Mouse (Mus musculus) embryo, embryonic 11 days (tissue): ENCODE data around the gene Cstf1.

Source experiments
- DNase-seq: peaks from one replicate; pipeline ENCODE4 v3.0.0-alpha.2; 2015

Cstf1 gene

GRCm38 (mm10) chr2:172376999-172377515 lies 6.6 kb downstream of the Cstf1 start:
- no peak for DNase-seq

- DNase-seq: peak; percentile 40
Observed at GRCm38 (mm10) chr2:172378332-172378731, 7.9 kb downstream of the Cstf1 start.

GRCm38 (mm10) chr2:172380513-172380912 lies 10.0 kb downstream of the Cstf1 start:
- no peak for DNase-seq

GRCm38 (mm10) chr2:172381341-172381740 lies 10.9 kb downstream of the Cstf1 start:
- no peak for DNase-seq

GRCm38 (mm10) chr2:172381898-172382297 lies 11.4 kb downstream of the Cstf1 start:
- DNase-seq: no peak

- DNase-seq: no peak
Observed at GRCm38 (mm10) chr2:172384715-172385114, 14.2 kb downstream of the Cstf1 start.

GRCm38 (mm10) chr2:172390341-172390740 lies 19.9 kb downstream of the Cstf1 start:
- DNase-seq: no peak

- no peak for DNase-seq
Observed at GRCm38 (mm10) chr2:172392041-172392521, 21.6 kb downstream of the Cstf1 start.

GRCm38 (mm10) chr2:172393391-172394051 lies 23.0 kb downstream of the Cstf1 start, which contains the start of gene Cass4:
Cass4 (plus strand) TSS chr2:172393794.
- no peak for DNase-seq

- no peak for DNase-seq
Observed at GRCm38 (mm10) chr2:172394052-172394392, 23.5 kb downstream of the Cstf1 start.

- DNase-seq: no peak
Observed at GRCm38 (mm10) chr2:172394671-172395070, 24.2 kb downstream of the Cstf1 start.

GRCm38 (mm10) chr2:172395961-172396360 lies 25.5 kb downstream of the Cstf1 start:
- DNase-seq: no peak

GRCm38 (mm10) chr2:172399901-172400300 lies 29.4 kb downstream of the Cstf1 start:
- no peak for DNase-seq

GRCm38 (mm10) chr2:172401116-172401825 lies 30.8 kb downstream of the Cstf1 start:
- no peak for DNase-seq

- no peak for DNase-seq
Observed at GRCm38 (mm10) chr2:172404239-172404638, 33.8 kb downstream of the Cstf1 start.

GRCm38 (mm10) chr2:172405011-172405410 lies 34.5 kb downstream of the Cstf1 start:
- DNase-seq: no peak

GRCm38 (mm10) chr2:172406173-172406572 lies 35.7 kb downstream of the Cstf1 start:
- no peak for DNase-seq

GRCm38 (mm10) chr2:172407499-172407898 lies 37.0 kb downstream of the Cstf1 start:
- DNase-seq: no peak

GRCm38 (mm10) chr2:172410686-172411085 lies 40.2 kb downstream of the Cstf1 start:
- no peak for DNase-seq

GRCm38 (mm10) chr2:172411091-172411490 lies 40.6 kb downstream of the Cstf1 start:
- DNase-seq: no peak

GRCm38 (mm10) chr2:172412454-172412853 lies 42.0 kb downstream of the Cstf1 start:
- peak; percentile 70 for DNase-seq

- DNase-seq: peak; percentile 37
Observed at GRCm38 (mm10) chr2:172413273-172413672, 42.8 kb downstream of the Cstf1 start.

- no peak for DNase-seq
Observed at GRCm38 (mm10) chr2:172413894-172414293, 43.4 kb downstream of the Cstf1 start.

GRCm38 (mm10) chr2:172416218-172416617 lies 45.7 kb downstream of the Cstf1 start:
- DNase-seq: no peak
